Mouse (Mus musculus) lung, postnatal 0 days (tissue): Measurements from ENCODE around the gene Stx6. TPM values are rescaled to one million over a fixed set of nuclear protein-coding genes. Genes with fewer than 3 reads are reported as not detected.

ENCODE experiments used
- ATAC-seq: fragments of 200-750 bp; cut with Nextera tagmentation; 2 replicates; pipeline ENCODE4 v1.8.0; 2017; ENCODE audit warnings: moderate library complexity
- DNase-seq: peaks from one replicate; pipeline ENCODE4 v3.0.0-alpha.2; 2016; ENCODE audit warnings: low spot score
- H3K27ac ChIP-seq: fragments of 300-500 bp; sonication (generic); 2 replicates; pipeline ENCODE4 v1.5.1; 2014; ENCODE audit warnings: antibody characterized with exemption, mild to moderate bottlenecking, low read length, mixed read lengths
- H3K27me3 ChIP-seq: fragments of 300-500 bp; sonication (generic); replicated peaks from 2 replicates; pipeline ENCODE4 v1.6.1; 2014; ENCODE audit warnings: low read length, mixed read lengths; ENCODE audit not compliant: insufficient read depth
- H3K36me3 ChIP-seq: fragments of 300-500 bp; sonication (generic); 2 replicates; pipeline ENCODE4 v1.6.1; 2014; ENCODE audit warnings: low read length, mixed read lengths; ENCODE audit not compliant: insufficient read depth
- H3K4me1 ChIP-seq: fragments of 300-500 bp; sonication (generic); 2 replicates; pipeline ENCODE4 v1.6.1; 2014; ENCODE audit warnings: antibody characterized with exemption, low read depth, low read length, mixed read lengths; ENCODE audit not compliant: insufficient read depth
- H3K4me2 ChIP-seq: fragments of 300-500 bp; sonication (generic); replicated peaks from 2 replicates; pipeline ENCODE4 v1.6.1; 2014; ENCODE audit warnings: low read depth, mild to moderate bottlenecking, low read length, moderate library complexity, mixed read lengths
- H3K4me3 ChIP-seq: fragments of 300-500 bp; sonication (generic); 2 replicates; pipeline ENCODE4 v1.5.1; 2014; ENCODE audit warnings: low read depth, low read length
- H3K9ac ChIP-seq: fragments of 300-500 bp; sonication (generic); replicated peaks from 2 replicates; pipeline ENCODE4 v1.6.1; 2014; ENCODE audit warnings: low read depth, mild to moderate bottlenecking
- H3K9me3 ChIP-seq: fragments of 300-500 bp; sonication (generic); 2 replicates; pipeline ENCODE4 v1.6.1; 2016; ENCODE audit warnings: low read length, mixed read lengths
- CTCF ChIP-seq: IDR thresholded peaks from 2 replicates; pipeline ENCODE4 v1.5.1; 2016; ENCODE audit warnings: antibody characterized with exemption, mild to moderate bottlenecking
- EP300 ChIP-seq: IDR thresholded peaks from 2 replicates; pipeline ENCODE4 v1.6.1; 2016; ENCODE audit warnings: antibody characterized with exemption, mild to moderate bottlenecking, control low read depth
- WGBS: fragments of 180-500 bp; shearing (Covaris S2); extraction: QIAGEN DNeasy Blood & Tissue Kit; methylation state at CpG from one replicate; pipeline ENCODE4 v1.1.7; 2014; 5-methylcytosine and 5-hydroxymethylcytosine counted together
- polyA plus RNA-seq: library from polyadenylated mRNA; unstranded; fragments of >200 nt; fragmentation: Nextera tagmentation; extraction: Ambion mirVana; gene quantifications from 2 replicates; pipeline ENCODE4 v1.2.1, GENCODE M21; 2015

The Stx6 gene
- polyA plus RNA-seq, 1 experiment from 2014 or later = 74.3 TPM

GRCm38 (mm10) chr1:155138795-155139194, 19.7 kb upstream of the Stx6 start:
- peak; percentile 92 for ATAC-seq
- Histone ChIP-seq H3K9ac (no peak overlapping the region), H3K27me3 (no peaks in the 10 kb centered on the region), H3K27ac (no peak overlapping the region), H3K4me2 (no peak overlapping the region), H3K9me3 (no peaks in the 10 kb centered on the region), H3K36me3 (no peaks in the 10 kb centered on the region), H3K4me1 (peaks cover 3% of the 10 kb centered on the region; the same call in 1 of the 2 replicates), H3K4me3 (no peak overlapping the region)
- DNase-seq = peak; percentile 94
- 49% methylated on average over 7 of the region's 7 CpGs for WGBS
- peak; percentile 70 for TF ChIP-seq EP300
- no peak for TF ChIP-seq CTCF

DNA sequence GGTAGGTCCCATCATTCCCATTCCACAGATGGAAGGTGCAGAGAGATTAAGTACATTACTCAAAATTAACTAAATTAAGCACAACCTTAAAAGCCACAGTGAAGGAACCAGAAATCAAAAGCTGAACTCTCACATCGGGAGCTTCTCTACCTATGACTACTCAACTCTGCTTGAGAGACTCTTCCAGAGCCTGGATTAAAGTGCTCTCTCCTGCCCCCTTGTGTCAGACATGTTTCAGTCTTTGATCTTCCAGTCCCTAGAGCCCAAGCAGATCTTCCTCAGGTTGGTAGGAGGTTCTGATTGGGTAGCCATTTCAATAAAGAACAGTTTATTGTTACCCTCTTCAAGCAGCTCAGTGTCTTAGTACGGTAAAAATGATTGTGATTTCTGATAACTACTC, 18.4 kb upstream of the Stx6 start:
- no peak for TF ChIP-seq EP300
- peak; percentile 79 for TF ChIP-seq CTCF
- Histone ChIP-seq H3K4me2 (no peak overlapping the region), H3K9ac (no peak overlapping the region), H3K4me3 (no peak overlapping the region), H3K27ac (no peak overlapping the region), H3K36me3 (no peaks in the 10 kb centered on the region), H3K4me1 (peaks cover 3% of the 10 kb centered on the region; the same call in 1 of the 2 replicates), H3K9me3 (no peaks in the 10 kb centered on the region), H3K27me3 (no peaks in the 10 kb centered on the region)
- ATAC-seq (peak; percentile 56), DNase-seq (peak; percentile 77)
- 61% methylated on average over 2 of the region's 2 CpGs for WGBS

DNA sequence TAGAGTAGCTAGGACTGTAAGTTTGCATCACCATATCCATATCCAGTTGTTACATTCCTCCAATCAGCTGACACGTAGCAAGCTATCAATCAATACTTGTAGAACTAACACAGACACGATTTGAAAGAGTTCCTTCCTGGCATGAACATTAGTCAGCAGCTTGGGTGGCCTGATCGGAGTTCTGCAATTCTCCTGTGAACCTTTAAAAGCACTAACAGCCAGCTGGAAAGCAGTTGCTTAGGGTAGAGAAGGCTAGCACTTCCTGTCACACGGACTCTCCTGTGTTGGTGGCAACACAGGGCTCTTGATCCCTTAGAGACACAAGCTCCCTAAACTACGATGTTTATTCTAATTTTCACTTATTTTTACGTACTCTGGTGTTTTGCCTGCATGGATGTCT, 12.9 kb upstream of the Stx6 start:
- Histone ChIP-seq H3K4me3 (peak overlapping the region; percentile 50; the same call in 1 of the 2 replicates), H3K27ac (peak overlapping the region; percentile 81), H3K9ac (peak overlapping the region; percentile 44; the same call in 1 of the 2 replicates), H3K4me1 (no peaks in the 10 kb centered on the region), H3K36me3 (no peaks in the 10 kb centered on the region), H3K27me3 (no peaks in the 10 kb centered on the region), H3K4me2 (peak overlapping the region; percentile 52), H3K9me3 (no peaks in the 10 kb centered on the region)
- no peak for TF ChIP-seq EP300
- no peak for TF ChIP-seq CTCF
- DNase-seq (peak; percentile 77), ATAC-seq (peak; percentile 67)
- 30% methylated on average over 6 of the region's 6 CpGs for WGBS

DNA sequence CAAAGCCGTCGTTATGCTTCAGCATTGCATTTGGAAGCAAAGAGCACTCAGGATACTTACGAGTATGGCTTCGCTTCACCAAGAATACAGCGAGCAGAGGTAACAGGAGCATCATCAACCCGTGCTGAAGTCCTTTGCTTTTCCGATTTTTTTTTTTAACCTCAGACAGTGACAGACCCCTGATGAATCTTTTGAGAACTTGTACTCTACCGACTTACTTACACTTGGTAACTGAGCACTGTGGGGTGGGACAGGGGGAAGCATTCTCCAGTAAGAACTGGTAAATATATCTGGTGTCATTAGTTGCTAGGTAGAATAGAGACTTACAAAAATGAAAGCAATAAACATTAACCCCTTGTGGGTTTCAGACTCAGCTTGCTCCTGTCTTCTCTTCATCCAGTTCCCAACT, 11.9 kb upstream of the Stx6 start, which contains the start of gene Mr1:
Gene Mr1, minus strand, starts transcription at position 243 of the 409 bp plus-strand sequence.
- Histone ChIP-seq H3K9ac (peak within 1 kb of the TSS; percentile 44), H3K4me3 (peak within 1 kb of the TSS; percentile 50), H3K27ac (peak within 1 kb of the TSS; percentile 81), H3K27me3 (no peaks in the 10 kb centered on the region), H3K9me3 (no peaks in the 10 kb centered on the region), H3K4me1 (no peaks in the 10 kb centered on the region), H3K36me3 (no peaks in the 10 kb centered on the region), H3K4me2 (peak within 1 kb of the TSS; percentile 52)
- TF ChIP-seq EP300 (no peak), CTCF (no peak)
- ATAC-seq = peak; percentile 94
- 22% methylated on average over 8 of the region's 8 CpGs for WGBS
- peak; percentile 97 for DNase-seq

DNA sequence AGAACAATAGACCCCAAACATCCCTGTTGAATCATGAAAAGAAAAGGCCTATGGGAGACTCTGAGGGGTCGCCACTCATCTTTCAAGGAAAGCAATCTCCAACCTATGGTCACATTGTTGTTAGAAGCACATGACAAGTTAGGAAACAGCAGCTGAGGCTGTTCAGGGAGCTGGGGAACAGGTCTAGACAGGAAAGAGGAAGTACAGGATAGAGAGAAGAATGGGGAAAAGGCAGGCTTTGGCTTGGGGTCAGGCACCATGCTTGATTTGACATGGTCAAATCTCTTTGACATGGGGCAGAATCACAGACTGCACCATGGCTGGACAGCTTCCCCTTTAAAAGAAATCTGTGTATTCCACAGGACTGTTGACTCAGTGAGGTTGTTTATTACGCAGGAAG, 11.3 kb upstream of the Stx6 start:
- Histone ChIP-seq H3K4me3 (no peak overlapping the region), H3K36me3 (no peaks in the 10 kb centered on the region), H3K4me2 (no peak overlapping the region), H3K9me3 (no peaks in the 10 kb centered on the region), H3K27me3 (no peaks in the 10 kb centered on the region), H3K9ac (no peak overlapping the region), H3K4me1 (no peaks in the 10 kb centered on the region), H3K27ac (no peak overlapping the region)
- DNase-seq (peak; percentile 35), ATAC-seq (no peak)
- 76% methylated on average over 2 of the region's 2 CpGs for WGBS
- no peak for TF ChIP-seq CTCF
- TF ChIP-seq EP300 = no peak

GRCm38 (mm10) chr1:155149403-155149802, 9.1 kb upstream of the Stx6 start:
- DNase-seq = no peak
- H3K9ac ChIP-seq = no peak overlapping the region
- no peaks in the 10 kb centered on the region for H3K36me3 ChIP-seq
- no peak overlapping the region for H3K4me3 ChIP-seq
- H3K4me1 ChIP-seq = no peaks in the 10 kb centered on the region
- H3K27ac ChIP-seq = no peak overlapping the region
- WGBS = 89% methylated on average over 3 of the region's 3 CpGs
- no peak overlapping the region for H3K4me2 ChIP-seq
- no peaks in the 10 kb centered on the region for H3K27me3 ChIP-seq
- no peak for ATAC-seq
- H3K9me3 ChIP-seq = no peaks in the 10 kb centered on the region
- TF ChIP-seq CTCF = no peak
- no peak for TF ChIP-seq EP300

DNA sequence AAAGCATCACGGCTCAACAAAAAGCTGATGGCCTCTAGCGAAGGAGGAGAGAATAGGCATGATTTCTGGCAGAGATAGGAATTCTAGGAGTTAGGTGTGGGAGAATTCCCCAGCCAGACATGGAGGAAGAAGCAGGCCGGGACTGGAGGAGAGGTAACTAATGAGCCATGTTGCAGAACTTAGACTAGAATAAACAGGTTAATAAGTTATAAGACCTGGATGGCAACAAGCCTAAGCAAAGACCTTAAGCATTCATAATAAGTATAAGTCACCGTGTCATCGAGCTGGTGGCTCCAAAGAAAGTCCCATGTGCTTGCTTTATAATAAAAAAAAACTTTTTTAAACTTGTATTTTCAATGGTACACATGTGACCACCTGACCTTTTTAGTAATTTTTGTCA, 7.7 kb upstream of the Stx6 start:
- Histone ChIP-seq H3K9me3 (no peaks in the 10 kb centered on the region), H3K36me3 (no peaks in the 10 kb centered on the region), H3K27ac (no peak overlapping the region), H3K4me2 (no peak overlapping the region), H3K4me3 (no peak overlapping the region), H3K27me3 (no peaks in the 10 kb centered on the region), H3K4me1 (no peaks in the 10 kb centered on the region), H3K9ac (no peak overlapping the region)
- WGBS = 90% methylated on average over 5 of the region's 5 CpGs
- no peak for TF ChIP-seq EP300
- TF ChIP-seq CTCF = no peak
- ATAC-seq (no peak), DNase-seq (no peak)
